In the genomic region with DNA sequence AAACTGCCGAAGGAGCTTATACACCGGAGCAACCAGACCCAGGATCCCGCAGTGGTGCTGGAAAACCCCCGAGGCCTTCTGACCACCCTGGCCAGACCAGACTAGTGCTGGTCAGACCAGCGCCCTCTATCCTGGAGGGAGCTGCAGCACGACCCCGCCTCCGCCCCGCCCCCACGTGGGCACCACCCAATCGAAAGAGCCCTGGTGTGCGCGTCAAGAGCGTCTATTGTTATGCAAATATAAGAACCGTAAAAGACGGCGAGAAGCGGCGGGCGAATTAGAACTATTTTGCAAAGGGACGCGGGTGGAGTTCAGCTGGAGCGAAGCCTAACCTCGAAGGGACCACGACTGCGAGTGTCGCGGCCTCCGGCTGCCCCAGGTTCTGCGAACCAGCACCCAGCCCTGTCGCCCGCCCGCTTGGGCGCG, we compare ENCODE assay signal across 8 mouse cellular contexts. TPM values are rescaled to one million over a fixed set of nuclear protein-coding genes. Genes with fewer than 3 reads are reported as not detected.
DNase-seq lines count a peak whose midpoint lies in the region; ATAC-seq lines count a peak whose summit lies in the region.

A gene (plus strand): TSS at position 281 of the 426 bp plus-strand sequence.

- intact Hi-C loops in left cerebral cortex, postnatal 25 days (cut with DNase I): no loop called here

- H3K4me1 ChIP-seq in intestine, embryonic 16.5 days (ENCODE audit: control insufficient read depth, insufficient read depth, low read length): peaks cover 36% of the 10 kb centered on the region
- H3K4me1 ChIP-seq in midbrain, embryonic 10.5 days: peaks cover 89% of the 10 kb centered on the region

- H3K27ac ChIP-seq in intestine, embryonic 16.5 days (ENCODE audit: low read length): peak within 1 kb of the TSS; percentile 96
- peak within 1 kb of the TSS; percentile 96 for H3K27ac ChIP-seq in midbrain, embryonic 10.5 days (replicated peaks)

- peak within 1 kb of the TSS; percentile 84 for H3K4me2 ChIP-seq in intestine, embryonic 16.5 days (ENCODE audit: low read depth, low read length)

- no peaks in the 10 kb centered on the region for H3K36me3 ChIP-seq in intestine, embryonic 16.5 days (ENCODE audit: control insufficient read depth, insufficient read depth, low read length)
- peaks cover 20% of the 10 kb centered on the region for H3K36me3 ChIP-seq in midbrain, embryonic 10.5 days

- no peaks in the 10 kb centered on the region for H3K9me3 ChIP-seq in intestine, embryonic 16.5 days (ENCODE audit: control insufficient read depth, low read length)
- no peaks in the 10 kb centered on the region for H3K9me3 ChIP-seq in midbrain, embryonic 10.5 days (replicated peaks)

- ATAC-seq in intestine, embryonic 16.5 days: peak; percentile 87

- peaks cover 15% of the 10 kb centered on the region for H3K27me3 ChIP-seq in intestine, embryonic 16.5 days (replicated peaks; ENCODE audit: control insufficient read depth, insufficient read depth, low read length)
- H3K27me3 ChIP-seq in midbrain, embryonic 10.5 days (ENCODE audit: low read depth, poor library complexity, severe bottlenecking): peaks cover 43% of the 10 kb centered on the region

- WGBS in intestine, embryonic 16.5 days: under 1% methylated on average over 35 of the region's 35 CpGs
- WGBS in midbrain, embryonic 10.5 days: under 1% methylated on average over 35 of the region's 35 CpGs

- H3K9ac ChIP-seq in intestine, embryonic 16.5 days (ENCODE audit: low read depth, low read length): peak within 1 kb of the TSS; percentile 76

- peak; percentile 93 for DNase-seq in adrenal gland, adult 2 months
- peak; percentile 82 for DNase-seq in embryo, embryonic 11.5 days (ENCODE audit: low read depth, low spot score)
- DNase-seq in gastrocnemius, postnatal 4 days (ENCODE audit: low spot score in 2 of 2): peak; percentile 83 to 90
- peak; percentile 91 to 95 for DNase-seq in left cerebral cortex, postnatal 25 days (ENCODE audit: low spot score in 2 of 2)
- DNase-seq in midbrain, embryonic 10.5 days (ENCODE audit: low spot score): peak; percentile 98
- DNase-seq in right cerebral cortex, postnatal 36 days (ENCODE audit: low spot score in 2 of 2): peak; percentile 91 to 93
- DNase-seq in yolk sac, embryonic 10.5 days (ENCODE audit: low spot score): peak; percentile 96

- peak within 1 kb of the TSS; percentile 62 for H3K4me3 ChIP-seq in intestine, embryonic 16.5 days (ENCODE audit: low read length)
- H3K4me3 ChIP-seq in midbrain, embryonic 10.5 days: peak within 1 kb of the TSS; percentile 90

RNA-seq across cellular contexts. Expression of the gene that starts here (rescaled TPM):
- 1 to 10 TPM; 1.9 to 3.6 TPM for total RNA-seq in adrenal gland, adult 2 months (2021)
- 12.0 and 19.0 TPM in 2 replicates for polyA plus RNA-seq in adrenal gland, adult 2 months (2012; rRNA removed)
- 10 to 100 TPM; 20.8 to 22.5 TPM for total RNA-seq in gastrocnemius, postnatal 4 days (2021)
- polyA plus RNA-seq in intestine, embryonic 16.5 days (2015; fragmentation: Nextera tagmentation; extraction: Ambion mirVana): 11.0 and 14.4 TPM in 2 replicates
- 10 to 100 TPM; 21.7 to 30.7 TPM for total RNA-seq in left cerebral cortex, postnatal 25 days (2021)
- polyA plus RNA-seq in midbrain, embryonic 10.5 days (2016; fragmentation: Nextera tagmentation; extraction: Ambion mirVana): 65.8 and 74.1 TPM in 2 replicates

Comparison
In these comparisons a context has a peak if more than half of its experiments do, and no peak if none do; other contexts are left out.
1. Peak in every context shown above with its lines: DNase-seq, ATAC-seq, H3K4me3 ChIP-seq and H3K27ac ChIP-seq.
2. RNA of the gene that starts here (total RNA-seq): 21.7 to 30.7 TPM in left cerebral cortex, postnatal 25 days and 20.8 to 22.5 TPM in gastrocnemius, postnatal 4 days; 1.9 to 3.6 TPM in adrenal gland, adult 2 months; every median in the first group is over 4 times any median in the second.